Mouse (Mus musculus) MEL (cell line): ENCODE results near the gene Zfp217. TPM values are rescaled to one million over a fixed set of nuclear protein-coding genes. Genes with fewer than 3 reads are reported as not detected.

Experiments
- DNase-seq: peaks from one replicate; pipeline ENCODE4 v3.0.0; 2011; ENCODE audit warnings: low read depth, low spot score
- H3K27ac ChIP-seq: 2 replicates; pipeline ENCODE4 v1.5.1; 2012; ENCODE audit warnings: low read depth, mild to moderate bottlenecking, control low read depth, low read length, moderate library complexity; ENCODE audit not compliant: control insufficient read depth
- H3K27me3 ChIP-seq, 2 experiments: fragments of 150-350 bp in 1 of 2; sonication (generic) in 1 of 2; 2 replicates each; pipeline ENCODE4 v1.6.1; 2012; ENCODE audit warnings: low read length in 2 of 2, mild to moderate bottlenecking in 2 of 2, improper control_type of control experiment in 1 of 2, moderate library complexity in 1 of 2; ENCODE audit not compliant: insufficient read depth in 2 of 2, control insufficient read depth in 1 of 2
- H3K36me3 ChIP-seq, 2 experiments: 2 replicates each; pipeline ENCODE4 v1.6.1; 2012 to 2014; ENCODE audit warnings: low read length in 2 of 2, improper control_type of control experiment in 1 of 2, inconsistent platforms in 1 of 2, mild to moderate bottlenecking in 1 of 2; ENCODE audit not compliant: insufficient read depth in 2 of 2, control insufficient read depth in 1 of 2
- H3K4me1 ChIP-seq, 2 experiments: fragments of 150-350 bp in 1 of 2; sonication (generic) in 1 of 2; 2 replicates each; pipeline ENCODE4 v1.6.1; 2012; ENCODE audit warnings: low read length in 2 of 2, improper control_type of control experiment in 1 of 2, mild to moderate bottlenecking in 1 of 2; ENCODE audit not compliant: insufficient read depth in 2 of 2, control insufficient read depth in 1 of 2
- H3K4me3 ChIP-seq, 2 experiments: fragments of 150-350 bp in 1 of 2; sonication (generic) in 1 of 2; 2 replicates each; pipeline ENCODE4 v1.5.1; 2012; ENCODE audit warnings: low read depth in 2 of 2, low read length in 2 of 2, mild to moderate bottlenecking in 2 of 2, moderate library complexity in 2 of 2, control low read depth in 1 of 2, improper control_type of control experiment in 1 of 2; ENCODE audit not compliant: control insufficient read depth in 1 of 2, insufficient read depth in 1 of 2
- H3K79me2 ChIP-seq: 2 replicates; pipeline ENCODE4 v1.6.1; 2012; ENCODE audit warnings: mild to moderate bottlenecking, low read length, moderate library complexity; ENCODE audit not compliant: control insufficient read depth, poor library complexity, insufficient read depth
- H3K9ac ChIP-seq: 2 replicates; pipeline ENCODE4 v1.6.1; 2012; ENCODE audit warnings: low read depth, mild to moderate bottlenecking, control low read depth, low read length, moderate library complexity; ENCODE audit not compliant: control insufficient read depth, poor library complexity, severe bottlenecking
- H3K9me3 ChIP-seq: fragments of 150-350 bp; sonication (generic); replicated peaks from 2 replicates; pipeline ENCODE4 v1.6.1; 2012; ENCODE audit warnings: mild to moderate bottlenecking, low read length, improper control_type of control experiment, moderate library complexity; ENCODE audit not compliant: insufficient read depth
- BHLHE40 ChIP-seq: IDR thresholded peaks from 2 replicates; pipeline ENCODE4 v1.6.1; 2012; ENCODE audit warnings: low read depth, mild to moderate bottlenecking, inconsistent platforms, low read length, improper control_type of control experiment, borderline replicate concordance
- CHD1 ChIP-seq: IDR thresholded peaks from 2 replicates; pipeline ENCODE4 v1.6.1; 2012; ENCODE audit warnings: low read depth, mild to moderate bottlenecking, inconsistent platforms, low read length, improper control_type of control experiment
- CHD2 ChIP-seq: IDR thresholded peaks from 2 replicates; pipeline ENCODE4 v1.6.1; 2011; ENCODE audit warnings: low read length, improper control_type of control experiment
- E2F4 ChIP-seq: IDR thresholded peaks from 2 replicates; pipeline ENCODE4 v1.6.1; 2011; ENCODE audit warnings: low read depth, low read length, improper control_type of control experiment, borderline replicate concordance
- ELF1 ChIP-seq: IDR thresholded peaks from 2 replicates; pipeline ENCODE4 v1.6.1; 2014; ENCODE audit warnings: low read depth, mild to moderate bottlenecking, inconsistent platforms, low read length, improper control_type of control experiment, moderate library complexity
- ETS1 ChIP-seq: IDR thresholded peaks from 2 replicates; pipeline ENCODE4 v1.6.1; 2012; ENCODE audit warnings: low read depth, mild to moderate bottlenecking, inconsistent platforms, low read length, improper control_type of control experiment, moderate library complexity
- GABPA ChIP-seq: IDR thresholded peaks from 2 replicates; pipeline ENCODE4 v1.6.1; 2012; ENCODE audit warnings: low read depth, mild to moderate bottlenecking, inconsistent platforms, low read length, improper control_type of control experiment, moderate library complexity
- HCFC1 ChIP-seq: IDR thresholded peaks from 2 replicates; pipeline ENCODE4 v1.6.1; 2012; ENCODE audit warnings: low read depth, mild to moderate bottlenecking, inconsistent platforms, low read length, improper control_type of control experiment, moderate library complexity
- MAX ChIP-seq: IDR thresholded peaks from 2 replicates; pipeline ENCODE4 v1.6.1; 2011; ENCODE audit warnings: low read length, improper control_type of control experiment
- MXI1 ChIP-seq: IDR thresholded peaks from 2 replicates; pipeline ENCODE4 v1.6.1; 2011; ENCODE audit warnings: mild to moderate bottlenecking, low read depth, low read length, improper control_type of control experiment
- NRF1 ChIP-seq: IDR thresholded peaks from 2 replicates; pipeline ENCODE4 v1.6.1; 2014; ENCODE audit warnings: low read depth, mild to moderate bottlenecking, inconsistent platforms, low read length, improper control_type of control experiment, moderate library complexity; ENCODE audit not compliant: poor library complexity, insufficient read depth, severe bottlenecking
- POLR2A ChIP-seq, 2 experiments: IDR thresholded peaks; 2 replicates each; pipeline ENCODE4 v1.6.1; 2011 to 2012; ENCODE audit warnings: low read length in 2 of 2, mild to moderate bottlenecking in 2 of 2, control low read depth in 1 of 2, improper control_type of control experiment in 1 of 2, low read depth in 1 of 2, moderate library complexity in 1 of 2; ENCODE audit not compliant: control insufficient read depth in 1 of 2, insufficient read depth in 1 of 2, poor library complexity in 1 of 2
- POLR2AphosphoS2 ChIP-seq: IDR thresholded peaks from 2 replicates; pipeline ENCODE4 v1.6.1; 2011; ENCODE audit warnings: low read length, improper control_type of control experiment
- POLR2AphosphoS5 ChIP-seq: IDR thresholded peaks from 2 replicates; pipeline ENCODE4 v1.6.1; 2012; ENCODE audit warnings: low read depth, borderline replicate concordance, mild to moderate bottlenecking, inconsistent platforms, low read length, moderate library complexity, mixed read lengths
- RAD21 ChIP-seq: IDR thresholded peaks from 2 replicates; pipeline ENCODE4 v1.6.1; 2011; ENCODE audit warnings: mild to moderate bottlenecking, low read depth, low read length, improper control_type of control experiment
- RCOR1 ChIP-seq: IDR thresholded peaks from 2 replicates; pipeline ENCODE4 v1.6.1; 2012; ENCODE audit warnings: low read depth, mild to moderate bottlenecking, inconsistent platforms, low read length, improper control_type of control experiment
- SIN3A ChIP-seq: IDR thresholded peaks from 2 replicates; pipeline ENCODE4 v1.6.1; 2012; ENCODE audit warnings: low read length, improper control_type of control experiment, inconsistent platforms
- SMC3 ChIP-seq: IDR thresholded peaks from 2 replicates; pipeline ENCODE4 v1.6.1; 2011; ENCODE audit warnings: low read depth, low read length, improper control_type of control experiment
- TAL1 ChIP-seq: IDR thresholded peaks from 2 replicates; pipeline ENCODE4 v1.6.1; 2012; ENCODE audit warnings: mild to moderate bottlenecking, inconsistent platforms, low read length, moderate library complexity, mixed read lengths
- TBP ChIP-seq: IDR thresholded peaks from 2 replicates; pipeline ENCODE4 v1.8.0; 2011; ENCODE audit warnings: low read depth, low read length, improper control_type of control experiment
- TCF12 ChIP-seq: IDR thresholded peaks from 2 replicates; pipeline ENCODE4 v1.6.1; 2014; ENCODE audit warnings: low read depth, mild to moderate bottlenecking, inconsistent platforms, low read length, improper control_type of control experiment, moderate library complexity
- UBTF ChIP-seq: IDR thresholded peaks from 2 replicates; pipeline ENCODE4 v1.6.1; 2012; ENCODE audit warnings: low read depth, mild to moderate bottlenecking, inconsistent platforms, low read length, improper control_type of control experiment, moderate library complexity, borderline replicate concordance; ENCODE audit not compliant: insufficient read depth
- USF1 ChIP-seq: IDR thresholded peaks from 2 replicates; pipeline ENCODE4 v1.6.1; 2014; ENCODE audit warnings: low read depth, mild to moderate bottlenecking, inconsistent platforms, low read length, improper control_type of control experiment, moderate library complexity
- ZKSCAN1 ChIP-seq: IDR thresholded peaks from 2 replicates; pipeline ENCODE4 v1.6.1; 2012; ENCODE audit warnings: low read depth, mild to moderate bottlenecking, inconsistent platforms, low read length, improper control_type of control experiment, moderate library complexity
- ZMIZ1 ChIP-seq: IDR thresholded peaks from 2 replicates; pipeline ENCODE4 v1.6.1; 2012; ENCODE audit warnings: low read depth, mild to moderate bottlenecking, inconsistent platforms, low read length, improper control_type of control experiment, moderate library complexity
- ZNF384 ChIP-seq: IDR thresholded peaks from 2 replicates; pipeline ENCODE4 v1.6.1; 2012; ENCODE audit warnings: low read depth, mild to moderate bottlenecking, inconsistent platforms, low read length, improper control_type of control experiment
- polyA plus RNA-seq, 2 experiments: library from polyadenylated mRNA; stranded (reverse) in 1 of 2; unstranded in 1 of 2; fragments of >175 nt in 1 of 2; fragments of >200 nt in 1 of 2; gene quantifications; 2 replicates each; pipeline versions ENCODE4 v1.2.1 to v1.2.4; 2012; ENCODE audit warnings: low replicate concordance in 2 of 2, low read depth in 1 of 2; ENCODE audit not compliant: insufficient read length in 2 of 2, insufficient read depth in 1 of 2, missing spikeins in 1 of 2
- total RNA-seq: library from RNA; depleted of rRNA; stranded (reverse); fragments of 300-350 nt; gene quantifications from 2 replicates; pipeline ENCODE4 v1.2.3, GENCODE M21; 2012

Zfp217 gene
- total and polyA plus RNA-seq, 3 experiments = 21.7 to 34.9 (median 25.5) TPM

GRCm38 (mm10) chr2:170122197-170122596 is 25.7 kb downstream of the Zfp217 start:
- no peak overlapping the region for H3K4me3 ChIP-seq
- no peak overlapping the region for H3K27ac ChIP-seq
- H3K9me3 ChIP-seq = no peaks in the 10 kb centered on the region
- H3K36me3 ChIP-seq = peaks cover 8 to 13% of the 10 kb centered on the region in 2 experiments
- no peak for DNase-seq
- peaks cover 65% of the 10 kb centered on the region for H3K79me2 ChIP-seq
- no peaks in the 10 kb centered on the region for H3K27me3 ChIP-seq
- H3K9ac ChIP-seq = no peak overlapping the region
- TF ChIP-seq E2F4 (no peak), ZKSCAN1 (no peak), SIN3A (no peak), TAL1 (no peak), CHD1 (no peak), NRF1 (no peak), RAD21 (no peak), TBP (no peak), ELF1 (no peak), ETS1 (no peak), BHLHE40 (no peak), UBTF (no peak)
- TF ChIP-seq, all 39 proteins: peak for 0
- peaks cover 6 to 9% of the 10 kb centered on the region in 2 experiments for H3K4me1 ChIP-seq

GRCm38 (mm10) chr2:170120139-170121027 is 27.5 kb downstream of the Zfp217 start:
- Histone ChIP-seq H3K79me2 (peaks cover 60% of the 10 kb centered on the region), H3K27me3 (no peaks in the 10 kb centered on the region), H3K27ac (no peak overlapping the region), H3K4me3 (no peak overlapping the region), H3K36me3 (peaks cover 7 to 17% of the 10 kb centered on the region in 2 experiments), H3K4me1 (peaks cover 3 to 5% of the 10 kb centered on the region in 2 experiments; a peak in 2 of 4 replicates), H3K9me3 (no peaks in the 10 kb centered on the region), H3K9ac (no peak overlapping the region)
- TF ChIP-seq CHD1 (no peak), HCFC1 (no peak), CHD2 (no peak), GABPA (no peak), RAD21 (no peak), USF1 (no peak), TCF12 (no peak), SMC3 (no peak), E2F4 (no peak), MAX (no peak), ZNF384 (no peak), ELF1 (no peak), SIN3A (no peak), ZMIZ1 (no peak), POLR2AphosphoS2 (no peak), RCOR1 (no peak), POLR2AphosphoS5 (no peak), POLR2A (IDR thresholded peaks at IDR 0.05; ENCODE audit: control insufficient read depth in 1 of 2, insufficient read depth in 1 of 2, low read depth in 1 of 2, low read length in 2 of 2, poor library complexity in 1 of 2) (no peak), MXI1 (no peak)
- no peak for DNase-seq
